Mouse (Mus musculus) heart, adult 2 months (tissue): ENCODE results near the gene Ccr3. TPM values are rescaled to one million over a fixed set of nuclear protein-coding genes. Genes with fewer than 3 reads are reported as not detected.
"Not testable (repeated sequence)": the region's sequence is repeated elsewhere in the genome, so short reads cannot be mapped to it uniquely, and the experiment has no call there.

Experiments used
- DNase-seq, 2 experiments: peaks; one replicate each; pipeline ENCODE4 v3.0.0; 2021
- H3K27ac ChIP-seq: fragments of 200-600 bp; 2 replicates; pipeline ENCODE4 v1.8.1; 2022
- H3K27me3 ChIP-seq: fragments of 200-500 bp; 2 replicates; pipeline ENCODE4 v1.6.1; 2012; ENCODE audit warnings: mild to moderate bottlenecking, low read length, inconsistent platforms, mixed read lengths; ENCODE audit not compliant: control insufficient read depth, insufficient read depth
- H3K36me3 ChIP-seq: fragments of 200-500 bp; 2 replicates; pipeline ENCODE4 v1.6.1; 2012; ENCODE audit warnings: low read length, inconsistent platforms; ENCODE audit not compliant: control insufficient read depth, insufficient read depth
- H3K4me1 ChIP-seq: fragments of 200-500 bp; 2 replicates; pipeline ENCODE4 v1.6.1; 2011; ENCODE audit warnings: low read length; ENCODE audit not compliant: control insufficient read depth, insufficient read depth
- H3K4me3 ChIP-seq: fragments of 200-600 bp; 2 replicates; pipeline ENCODE4 v1.8.1; 2022
- H3K79me2 ChIP-seq: fragments of 200-500 bp; replicated peaks from 2 replicates; pipeline ENCODE4 v1.6.1; 2012; ENCODE audit warnings: mild to moderate bottlenecking, inconsistent platforms, low read length, moderate library complexity, mixed read lengths; ENCODE audit not compliant: control insufficient read depth, insufficient read depth
- H3K9ac ChIP-seq: fragments of 200-500 bp; 2 replicates; pipeline ENCODE4 v1.6.1; 2012; ENCODE audit warnings: low read depth, mild to moderate bottlenecking, control low read depth, inconsistent platforms, low read length, mixed read lengths
- CTCF ChIP-seq: fragments of 200-600 bp; IDR thresholded peaks from 2 replicates; pipeline ENCODE4 v1.8.1; 2022; ENCODE audit warnings: antibody characterized with exemption, mild to moderate bottlenecking, moderate library complexity
- EP300 ChIP-seq: fragments of 200-500 bp; IDR thresholded peaks from 2 replicates; pipeline ENCODE4 v1.6.1; 2011; ENCODE audit warnings: low read depth, low read length, control low read depth; ENCODE audit not compliant: insufficient read depth
- POLR2A ChIP-seq: fragments of 200-500 bp; IDR thresholded peaks from 2 replicates; pipeline ENCODE4 v1.6.1; 2011; ENCODE audit warnings: mild to moderate bottlenecking, low read depth, low read length, control low read depth; ENCODE audit not compliant: insufficient read depth
- WGBS: fragments of 180-500 bp; shearing (Covaris S2); methylation state at CpG from one replicate; pipeline ENCODE4 v1.1.7; 2018; 5-methylcytosine and 5-hydroxymethylcytosine counted together
- intact Hi-C: fragments of 180-260 bp; cut with DNase I; formaldehyde crosslinking; loops from one replicate; pipeline ENCODE4 v1.15.1; 2025
- polyA plus RNA-seq: library from polyadenylated mRNA; depleted of rRNA; stranded (reverse); fragments of >200 nt; gene quantifications from 2 replicates; pipeline ENCODE4 v1.2.3, GENCODE M21; 2012; rRNA removed
- total RNA-seq, 2 experiments: library from RNA; stranded (reverse); gene quantifications; 2 replicates each; pipeline ENCODE4 v1.2.3; 2021

Ccr3 gene
- total and polyA plus RNA-seq, 3 experiments: 0.20 TPM; not detected in 2

DNA sequence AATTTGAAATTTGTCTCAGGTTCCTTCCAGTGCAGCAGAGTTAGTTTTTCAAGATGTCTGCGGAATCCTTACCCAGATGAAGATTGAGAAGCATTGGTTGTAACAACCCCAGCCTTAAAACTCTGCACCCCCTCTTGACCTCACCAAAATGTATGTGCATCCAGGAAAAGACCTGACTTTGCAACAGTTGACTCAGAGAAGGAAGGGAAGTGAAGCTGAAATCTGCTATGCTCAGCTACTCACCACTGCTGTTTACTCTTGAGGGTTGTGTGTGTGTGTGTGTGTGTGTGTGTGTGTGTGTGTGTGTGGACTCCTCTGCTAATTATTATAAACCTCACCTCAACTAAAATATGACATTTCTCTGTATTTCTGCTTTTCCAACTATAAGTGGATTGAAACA is 49.7 kb downstream of the Ccr3 start:
- H3K27me3 ChIP-seq: no peaks in the 10 kb centered on the region
- no peaks in the 10 kb centered on the region for H3K36me3 ChIP-seq
- H3K27ac ChIP-seq: no peak overlapping the region
- H3K4me1 ChIP-seq: no peaks in the 10 kb centered on the region
- DNase-seq: no peak
- TF ChIP-seq EP300 (no peak), POLR2A (no peak), CTCF (no peak)
- no peaks in the 10 kb centered on the region for H3K79me2 ChIP-seq
- intact Hi-C loops: no loop called here
- H3K9ac ChIP-seq: no peak overlapping the region
- H3K4me3 ChIP-seq: no peak overlapping the region
- WGBS: 71% methylated on average over 1 of the region's 1 CpGs

DNA sequence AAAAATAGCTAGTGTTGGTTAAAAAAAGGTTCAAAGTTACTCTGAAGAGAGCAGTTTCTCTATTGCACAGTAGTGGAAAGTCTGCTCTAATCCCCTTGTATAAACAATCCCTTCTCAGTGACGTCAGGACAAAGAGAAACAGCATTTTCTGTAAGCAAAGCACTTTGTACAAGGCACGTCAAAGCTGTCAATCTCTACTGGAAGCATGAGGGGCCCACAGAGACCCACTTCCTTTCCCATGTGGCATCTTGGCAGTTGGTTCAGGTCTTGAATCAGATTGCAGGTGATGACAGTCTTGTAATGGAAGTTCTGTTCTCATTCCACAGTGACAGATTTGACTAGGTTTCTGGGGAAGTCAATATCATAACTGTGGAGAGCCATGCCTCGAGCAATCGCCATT is 58.0 kb downstream of the Ccr3 start:
- Histone ChIP-seq H3K79me2 (no peaks in the 10 kb centered on the region), H3K4me3 (no peak overlapping the region), H3K4me1 (no peaks in the 10 kb centered on the region), H3K27ac (no peak overlapping the region), H3K9ac (no peak overlapping the region), H3K27me3 (no peaks in the 10 kb centered on the region), H3K36me3 (no peaks in the 10 kb centered on the region)
- intact Hi-C loops: no loop called here
- WGBS: 31% methylated on average over 4 of the region's 4 CpGs
- no peak for DNase-seq
- no peak for TF ChIP-seq EP300
- TF ChIP-seq POLR2A: no peak
- no peak for TF ChIP-seq CTCF

DNA sequence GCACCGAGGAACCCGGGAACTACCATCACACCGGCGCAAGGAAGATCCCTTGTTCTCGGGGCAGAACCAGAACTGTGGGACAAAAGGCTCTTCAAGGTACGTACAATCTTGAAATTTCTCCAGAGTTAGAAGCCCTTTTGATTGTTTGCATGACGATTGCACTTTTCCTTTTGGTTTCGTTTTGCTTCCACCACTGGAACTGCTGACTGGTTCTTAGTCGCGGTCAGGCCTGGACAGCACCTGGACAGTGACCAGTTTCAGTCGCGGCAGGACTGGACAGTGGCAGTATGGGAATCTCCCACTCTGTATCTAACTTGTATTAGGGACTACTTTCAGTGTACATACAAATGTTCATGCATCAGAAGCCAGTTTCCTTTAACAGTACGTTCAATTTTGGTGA is 58.7 kb downstream of the Ccr3 start:
- H3K9ac ChIP-seq, intact Hi-C loops, H3K79me2 ChIP-seq, H3K36me3 ChIP-seq, H3K27me3 ChIP-seq, H3K4me3 ChIP-seq, DNase-seq, H3K27ac ChIP-seq, H3K4me1 ChIP-seq: not testable (repeated sequence)
- WGBS: 83% methylated on average over 13 of the region's 13 CpGs

Other genes starting within 250 kb of the Ccr3 start
- under 1 TPM in 1 of 2 experiments, not detected in 1; 0.16 TPM for gene Cxcr6, start 215.5 kb upstream of the Ccr3 start, total RNA-seq
- gene Cxcr6, start 215.5 kb upstream of the Ccr3 start, polyA plus RNA-seq: 0.15 and 0.37 TPM in 2 replicates
- gene Fyco1, start 170.1 kb upstream of the Ccr3 start, total RNA-seq: 100 to 1,000 TPM; 251 to 262 TPM
- 55.5 and 101 TPM in 2 replicates for gene Fyco1, start 170.1 kb upstream of the Ccr3 start, polyA plus RNA-seq
- not detected for gene Xcr1, start 159.9 kb upstream of the Ccr3 start, total RNA-seq
- gene Xcr1, start 159.9 kb upstream of the Ccr3 start, polyA plus RNA-seq: 0.14 and 0.32 TPM in 2 replicates
- gene Ccr1, start 53.3 kb upstream of the Ccr3 start, total RNA-seq: under 1 TPM; 0.48 to 0.89 TPM
- 0.96 and 1.8 TPM in 2 replicates for gene Ccr1, start 53.3 kb upstream of the Ccr3 start, polyA plus RNA-seq
- gene Ccr1l1, start 43.6 kb upstream of the Ccr3 start, total RNA-seq: not detected
- not detected in 2 replicates for gene Ccr1l1, start 43.6 kb upstream of the Ccr3 start, polyA plus RNA-seq
- gene Ccr2, start 80.0 kb downstream of the Ccr3 start, total RNA-seq: under 1 TPM; 0.27 to 0.97 TPM
- gene Ccr2, start 80.0 kb downstream of the Ccr3 start, polyA plus RNA-seq: 1.7 TPM in 2 replicates
- gene Ccr5, start 99.6 kb downstream of the Ccr3 start, total RNA-seq: 1 to 10 TPM in 1 of 2 experiments, under 1 TPM in 1; 0.82 to 1.2 TPM
- gene Ccr5, start 99.6 kb downstream of the Ccr3 start, polyA plus RNA-seq: 2.2 and 3.1 TPM in 2 replicates